Mouse (Mus musculus) inflammation-experienced regulatory T-cells, adult 6 months (primary cell): ENCODE measurements around the gene Mmp10. TPM values are rescaled to one million over a fixed set of nuclear protein-coding genes. Genes with fewer than 3 reads are reported as not detected.
A peak's percentile ranks its signal among the peaks of the same experiment; 100 is the strongest.

Experiments used
- ATAC-seq: one replicate; pipeline ENCODE4 v1.8.0; 2017
- polyA plus RNA-seq, 3 experiments: library from polyadenylated mRNA; unstranded; fragments of 100-300 nt; shearing (Covaris generic); gene quantifications; one replicate each; pipeline ENCODE4 v1.2.1; 2017

Gene Mmp10
- under 1 TPM in 1 of 3 experiments, not detected in 2; 0.48 TPM for polyA plus RNA-seq

- ATAC-seq: no peak
Measured at GRCm38 (mm10) chr9:7502051-7502450, at the start of gene Mmp10. TSS of gene Mmp10 (plus strand) at chr9:7502352.

GRCm38 (mm10) chr9:7453302-7453701 is 48.9 kb upstream of the Mmp10 start:
- ATAC-seq: no peak

- no peak for ATAC-seq
Measured at GRCm38 (mm10) chr9:7470262-7470661, 31.9 kb upstream of the Mmp10 start.

- no peak for ATAC-seq
Measured at GRCm38 (mm10) chr9:7483684-7484394, 18.3 kb upstream of the Mmp10 start.

- peak; percentile 92 for ATAC-seq
Measured at GRCm38 (mm10) chr9:7501138-7501537, 1.0 kb upstream of the Mmp10 start.

- ATAC-seq: no peak
Measured at GRCm38 (mm10) chr9:7507321-7507876, 5.2 kb downstream of the Mmp10 start.

GRCm38 (mm10) chr9:7509619-7510233 is 7.6 kb downstream of the Mmp10 start:
- peak; percentile 91 for ATAC-seq

- ATAC-seq: peak; percentile 21
Measured at GRCm38 (mm10) chr9:7517944-7518571, 15.9 kb downstream of the Mmp10 start.

GRCm38 (mm10) chr9:7526255-7526940 is 24.2 kb downstream of the Mmp10 start:
- no peak for ATAC-seq

- no peak for ATAC-seq
Measured at GRCm38 (mm10) chr9:7542763-7543162, 40.6 kb downstream of the Mmp10 start.

GRCm38 (mm10) chr9:7544923-7545457 is 42.8 kb downstream of the Mmp10 start:
- no peak for ATAC-seq

GRCm38 (mm10) chr9:7545471-7545870 is 43.3 kb downstream of the Mmp10 start:
- no peak for ATAC-seq

GRCm38 (mm10) chr9:7545920-7546319 is 43.8 kb downstream of the Mmp10 start:
- no peak for ATAC-seq

- no peak for ATAC-seq
Measured at GRCm38 (mm10) chr9:7551943-7552342, 49.8 kb downstream of the Mmp10 start.

GRCm38 (mm10) chr9:7553536-7553935 is 51.4 kb downstream of the Mmp10 start:
- ATAC-seq: peak; percentile 94

GRCm38 (mm10) chr9:7554382-7554781 is 52.2 kb downstream of the Mmp10 start:
- ATAC-seq: peak; percentile 57

- ATAC-seq: no peak
Measured at GRCm38 (mm10) chr9:7558221-7559017, 56.3 kb downstream of the Mmp10 start, which contains the start of gene Mmp8. TSS of gene Mmp8 (plus strand) at chr9:7558456.
